Mouse (Mus musculus) embryo, embryonic 11.5 days (tissue): Measurements from ENCODE around the gene Ift46.

Source experiments
- DNase-seq: peaks from one replicate; pipeline ENCODE4 v3.0.0-alpha.2; 2012; ENCODE audit warnings: low read depth, low spot score

Gene Ift46

DNA sequence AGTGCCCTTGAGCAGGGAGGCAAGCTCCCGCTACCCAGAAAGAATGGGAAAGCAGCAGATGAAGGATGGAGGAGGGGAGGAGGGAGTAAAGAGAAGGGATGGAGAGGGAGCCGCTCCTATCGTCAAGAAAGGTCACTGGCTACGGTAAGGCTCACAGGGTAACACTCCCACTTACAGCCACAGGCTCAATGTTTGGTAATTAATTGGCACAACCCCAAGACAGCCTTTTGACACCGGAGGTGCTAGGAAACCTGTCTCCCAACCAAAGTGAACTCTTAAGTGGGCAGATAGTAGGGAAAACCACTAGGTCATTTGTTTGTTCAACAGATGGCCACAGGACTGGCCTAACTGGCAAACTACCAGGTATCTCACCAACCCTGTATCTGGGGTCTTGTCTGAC, 39.4 kb downstream of the Ift46 start:
- no peak for DNase-seq

DNA sequence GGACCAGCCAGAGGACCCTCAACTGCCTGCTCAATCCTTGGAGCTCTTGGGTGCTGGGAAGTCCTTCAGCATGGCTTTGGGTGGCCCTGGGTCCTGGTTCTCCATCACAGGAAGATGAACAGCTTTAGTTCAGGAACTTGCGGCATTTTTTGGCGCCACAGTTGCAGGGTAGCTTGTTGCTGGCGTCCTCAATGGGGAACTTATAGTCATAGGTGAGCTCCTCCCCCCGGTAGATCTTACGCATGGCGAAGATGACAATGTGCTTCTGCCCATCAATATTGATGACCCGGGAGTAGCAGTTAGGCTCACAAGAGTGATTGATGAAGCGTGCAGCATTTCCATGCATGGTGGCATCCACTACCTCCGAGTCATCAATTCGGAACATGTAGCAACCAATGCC, 40.1 kb downstream of the Ift46 start:
- no peak for DNase-seq

GRCm38 (mm10) chr9:44810316-44810715, 42.6 kb downstream of the Ift46 start:
- no peak for DNase-seq

DNA sequence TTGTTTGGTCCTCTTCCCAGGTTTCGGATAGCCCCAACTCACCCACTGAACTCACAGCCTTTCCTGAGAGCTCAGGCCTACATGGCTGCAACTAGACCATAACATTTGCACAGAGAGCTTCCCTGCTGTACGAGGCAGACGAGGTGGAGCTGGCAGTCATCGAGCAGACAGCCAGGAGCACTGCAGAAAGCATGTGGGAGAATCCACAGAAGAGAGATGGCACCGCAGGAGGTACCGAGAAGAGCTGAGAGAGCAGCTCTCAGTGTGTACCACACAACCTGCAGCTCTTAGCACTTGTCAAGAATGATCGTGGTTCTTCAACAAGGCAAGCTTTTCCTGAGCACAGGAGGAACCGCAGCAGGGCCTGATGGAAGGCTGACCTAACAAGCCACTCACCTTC, 46.5 kb downstream of the Ift46 start:
- no peak for DNase-seq

- DNase-seq = no peak
Measured at GRCm38 (mm10) chr9:44817522-44817921, 49.8 kb downstream of the Ift46 start.

DNA sequence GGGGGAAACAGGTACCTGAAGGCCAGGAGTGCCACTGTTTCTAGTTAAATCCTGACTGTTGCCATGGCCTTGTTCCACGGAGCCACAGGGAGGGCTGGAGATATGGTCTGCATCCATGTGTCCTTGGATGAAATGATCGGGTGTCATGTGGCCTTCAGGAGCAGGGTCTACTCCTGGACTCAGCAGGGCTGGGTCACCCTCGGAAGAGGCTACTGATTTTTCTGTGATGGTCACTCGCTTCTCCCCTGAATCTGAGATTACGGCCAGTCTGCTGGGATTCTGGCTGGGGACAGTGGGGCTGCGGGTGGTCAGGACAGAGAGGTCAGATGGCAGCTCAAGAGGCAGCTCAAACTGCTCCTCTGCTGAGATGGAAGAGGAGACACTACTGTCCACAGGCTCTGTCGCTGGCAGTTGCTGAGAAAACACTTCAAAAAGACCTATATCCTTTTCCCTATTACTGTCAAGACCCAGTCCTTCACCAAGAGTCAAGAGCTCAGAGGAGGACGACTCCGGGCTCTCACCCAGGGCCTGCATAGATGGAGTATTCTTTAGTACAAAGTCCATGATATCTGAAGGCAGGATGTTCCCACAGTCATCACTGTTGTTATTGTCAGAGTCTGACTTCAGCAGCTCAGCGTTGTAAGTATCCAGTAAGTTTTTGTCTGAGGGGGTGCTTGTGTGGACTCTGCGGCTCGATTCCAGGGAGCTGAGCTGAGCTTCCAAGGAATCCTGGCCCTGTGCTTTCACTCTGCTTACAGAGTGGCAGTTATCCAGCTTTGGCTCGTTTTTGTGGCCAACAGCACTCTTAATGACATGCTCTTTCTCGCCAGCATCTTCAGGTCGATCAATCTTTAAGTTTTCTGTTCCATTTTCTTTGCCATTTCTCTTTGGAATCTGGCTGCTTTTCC, 52.5 kb downstream of the Ift46 start:
- no peak for DNase-seq

GRCm38 (mm10) chr9:44826660-44827059, 59.0 kb downstream of the Ift46 start:
- DNase-seq = no peak

- no peak for DNase-seq
Measured at GRCm38 (mm10) chr9:44828944-44829343, 61.2 kb downstream of the Ift46 start.

DNA sequence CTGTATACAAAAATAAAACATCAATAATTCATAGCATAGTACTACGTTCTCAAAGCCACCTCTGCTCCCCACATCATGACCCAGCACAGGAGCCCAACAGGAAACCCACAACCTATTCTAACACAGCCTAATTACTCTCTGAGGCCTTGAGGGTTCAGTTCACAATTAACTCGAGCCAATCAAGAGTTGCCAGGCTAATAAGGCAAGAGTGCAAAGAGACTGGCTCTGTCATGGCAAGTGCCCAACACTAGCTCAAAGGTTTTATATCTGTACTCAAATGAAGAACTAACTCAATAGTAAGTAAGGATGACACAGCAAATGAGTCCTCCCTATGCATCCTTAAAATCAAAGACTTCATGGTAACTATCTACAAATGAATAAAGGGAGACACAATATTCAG, 62.8 kb downstream of the Ift46 start:
- DNase-seq = no peak

DNA sequence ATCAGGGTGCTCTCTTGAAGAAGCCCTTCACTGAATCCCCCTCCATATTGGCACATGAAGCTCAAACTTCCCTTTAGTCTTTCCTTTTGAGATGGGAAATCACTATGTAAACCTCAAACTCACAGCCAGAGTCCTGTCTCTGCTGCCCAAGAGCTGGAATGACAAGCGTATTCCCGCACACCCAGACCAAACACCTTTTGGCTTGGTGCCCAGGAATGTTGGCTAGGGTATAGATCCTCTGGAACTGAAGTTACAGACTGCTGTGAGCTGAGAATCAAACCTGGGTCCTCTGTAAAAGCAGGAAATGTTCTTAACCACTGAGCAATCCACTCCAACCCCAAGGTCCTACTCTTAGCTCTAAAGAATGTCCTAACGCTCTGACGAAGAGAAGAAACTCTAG, 64.6 kb downstream of the Ift46 start:
- DNase-seq = no peak

DNA sequence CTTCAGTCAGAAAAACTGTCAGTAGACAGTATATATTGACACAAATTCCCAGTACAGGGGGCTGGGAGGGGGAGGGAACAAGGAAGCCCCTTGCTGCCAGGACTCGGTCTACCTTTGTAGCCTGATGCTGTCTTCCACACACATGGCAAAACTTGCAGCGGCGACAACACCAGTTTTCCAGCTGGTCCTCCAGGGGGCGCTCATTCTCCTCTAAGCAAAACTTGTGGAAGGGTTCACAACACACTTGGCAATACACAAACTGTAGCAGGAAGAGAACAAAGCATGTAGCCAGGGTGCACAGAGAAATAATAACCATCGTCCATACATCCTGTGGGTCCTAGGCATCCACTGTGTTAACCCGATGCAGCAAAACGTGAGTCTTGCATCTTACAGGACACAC, 68.7 kb downstream of the Ift46 start:
- DNase-seq = peak; percentile 51

DNA sequence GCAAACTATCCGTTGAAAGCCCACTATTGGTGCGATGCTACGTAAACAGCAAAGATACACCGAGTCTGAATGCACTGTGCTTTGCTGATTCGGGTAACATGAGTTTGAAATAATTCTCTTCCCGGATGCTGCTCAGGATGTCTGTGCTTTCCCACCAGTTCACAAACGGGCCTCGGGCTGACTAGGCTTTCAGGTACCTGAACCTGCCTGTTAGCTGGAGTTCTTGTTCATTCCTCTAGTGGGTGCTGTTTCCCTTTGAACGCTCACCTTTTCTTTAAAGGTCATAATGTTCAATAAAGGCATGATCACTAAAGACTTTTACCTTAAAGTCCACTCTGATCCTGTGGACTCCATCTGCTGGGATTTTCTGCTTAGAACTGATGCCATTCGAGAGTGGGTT, 73.5 kb downstream of the Ift46 start:
- DNase-seq = no peak
